Mouse (Mus musculus) embryonic fibroblast, embryonic 13.5 days (primary cell): ENCODE measurements at regions not wholly inside any gene's neighbourhood (a gene's known extent, or its start where the extent isn't known, plus 50 kb on each side); places are given as distances from the start of the nearest gene placed in this dataset.
A peak's percentile ranks its signal among the peaks of the same experiment; 100 is the strongest.
"Not testable (repeated sequence)": the region's sequence is repeated elsewhere in the genome, so short reads cannot be mapped to it uniquely, and the experiment has no call there.

ENCODE experiments used
- H3K27ac ChIP-seq: 2 replicates; pipeline ENCODE4 v1.5.1; 2012; ENCODE audit warnings: low read length, control low read depth, inconsistent platforms; ENCODE audit not compliant: insufficient read depth
- H3K4me1 ChIP-seq: 2 replicates; pipeline ENCODE4 v1.6.1; 2011; ENCODE audit warnings: low read length; ENCODE audit not compliant: control insufficient read depth, insufficient read depth
- H3K4me3 ChIP-seq: 2 replicates; pipeline ENCODE4 v1.5.1; 2011; ENCODE audit warnings: mild to moderate bottlenecking, control low read depth, low read length; ENCODE audit not compliant: insufficient read depth
- CTCF ChIP-seq: IDR thresholded peaks from 2 replicates; pipeline ENCODE4 v1.5.1; 2011; ENCODE audit warnings: mild to moderate bottlenecking, control low read depth, low read length, moderate library complexity, borderline replicate concordance; ENCODE audit not compliant: insufficient read depth
- POLR2A ChIP-seq: IDR thresholded peaks from 2 replicates; pipeline ENCODE4 v1.6.1; 2011; ENCODE audit warnings: low read depth, mild to moderate bottlenecking, control low read depth, low read length, moderate library complexity

- TF ChIP-seq POLR2A = no peak
- TF ChIP-seq CTCF = no peak
- Histone ChIP-seq H3K4me1 (no peaks in the 10 kb centered on the region), H3K27ac (no peak overlapping the region), H3K4me3 (no peak overlapping the region)
Observed at GRCm38 (mm10) chr3:118194754-118195153, 326.0 kb upstream of the Snx7 start.

GRCm38 (mm10) chr3:118189382-118189781, 320.6 kb upstream of the Snx7 start:
- H3K4me3 ChIP-seq = no peak overlapping the region
- no peak overlapping the region for H3K27ac ChIP-seq
- TF ChIP-seq CTCF (no peak), POLR2A (no peak)
- no peaks in the 10 kb centered on the region for H3K4me1 ChIP-seq

- Histone ChIP-seq H3K27ac (no peak overlapping the region), H3K4me3 (no peak overlapping the region), H3K4me1 (no peaks in the 10 kb centered on the region)
- TF ChIP-seq CTCF (no peak), POLR2A (no peak)
Observed at GRCm38 (mm10) chr3:118177446-118177845, 308.7 kb upstream of the Snx7 start.

- Histone ChIP-seq H3K4me3 (no peak overlapping the region), H3K27ac (no peak overlapping the region), H3K4me1 (no peaks in the 10 kb centered on the region)
- no peak for TF ChIP-seq POLR2A
- no peak for TF ChIP-seq CTCF
Observed at GRCm38 (mm10) chr3:118162916-118163315, 294.2 kb upstream of the Snx7 start.

GRCm38 (mm10) chr3:118144788-118145187, 276.1 kb upstream of the Snx7 start:
- Histone ChIP-seq H3K27ac (no peak overlapping the region), H3K4me1 (no peaks in the 10 kb centered on the region), H3K4me3 (no peak overlapping the region)
- TF ChIP-seq CTCF = no peak

- no peaks in the 10 kb centered on the region for H3K4me1 ChIP-seq
Observed at GRCm38 (mm10) chr3:118141731-118142130, 273.0 kb upstream of the Snx7 start.

GRCm38 (mm10) chr3:118140108-118140507, 271.4 kb upstream of the Snx7 start:
- no peaks in the 10 kb centered on the region for H3K4me1 ChIP-seq
- no peak for TF ChIP-seq POLR2A
- no peak for TF ChIP-seq CTCF
- no peak overlapping the region for H3K27ac ChIP-seq
- no peak overlapping the region for H3K4me3 ChIP-seq

More at GRCm38 (mm10) chr3:118141731-118142130, 273.0 kb upstream of the Snx7 start:
- H3K27ac ChIP-seq = no peak overlapping the region
- TF ChIP-seq POLR2A (no peak), CTCF (no peak)
- no peak overlapping the region for H3K4me3 ChIP-seq

GRCm38 (mm10) chr3:118128349-118128748, 259.6 kb upstream of the Snx7 start:
- not testable (repeated sequence) for H3K4me3 ChIP-seq, H3K27ac ChIP-seq

GRCm38 (mm10) chr3:118102635-118103034, 233.9 kb upstream of the Snx7 start:
- Histone ChIP-seq H3K4me3 (no peak overlapping the region), H3K4me1 (no peaks in the 10 kb centered on the region), H3K27ac (no peak overlapping the region)
- TF ChIP-seq POLR2A = no peak
- no peak for TF ChIP-seq CTCF

More at GRCm38 (mm10) chr3:118128349-118128748, 259.6 kb upstream of the Snx7 start:
- not testable (repeated sequence) for H3K4me1 ChIP-seq

GRCm38 (mm10) chr3:118084508-118084907, 215.8 kb upstream of the Snx7 start:
- TF ChIP-seq POLR2A = no peak
- TF ChIP-seq CTCF = no peak
- H3K4me3 ChIP-seq = no peak overlapping the region
- no peak overlapping the region for H3K27ac ChIP-seq
- H3K4me1 ChIP-seq = no peaks in the 10 kb centered on the region

GRCm38 (mm10) chr3:118072363-118072762, 203.6 kb upstream of the Snx7 start:
- Histone ChIP-seq H3K27ac (no peak overlapping the region), H3K4me1 (no peaks in the 10 kb centered on the region), H3K4me3 (no peak overlapping the region)
- TF ChIP-seq POLR2A = no peak
- TF ChIP-seq CTCF = no peak

- H3K4me3 ChIP-seq = no peak overlapping the region
Observed at GRCm38 (mm10) chr3:118070129-118070528, 201.4 kb upstream of the Snx7 start.

More at GRCm38 (mm10) chr3:118070129-118070528, 201.4 kb upstream of the Snx7 start:
- Histone ChIP-seq H3K27ac (peak overlapping the region; percentile 69; the same call in 1 of the 2 replicates), H3K4me1 (no peaks in the 10 kb centered on the region)
- no peak for TF ChIP-seq POLR2A
